Mouse (Mus musculus) E14TG2a.4 (cell line): Measurements from ENCODE around the gene Pcsk2.

Source experiments
- CTCF ChIP-seq: conservative IDR thresholded peaks from 2 replicates; pipeline ENCODE4 v1.5.1; 2014; ENCODE audit warnings: low read length
- NANOG ChIP-seq: IDR thresholded peaks from 2 replicates; pipeline ENCODE4 v1.6.1; 2014; ENCODE audit warnings: borderline replicate concordance, low read length, mixed read lengths
- POU5F1 ChIP-seq: IDR thresholded peaks from 2 replicates; pipeline ENCODE4 v1.6.1; 2014; ENCODE audit warnings: low read length, borderline replicate concordance

GRCm38 (mm10) chr2:143620916-143621315 is 75.0 kb downstream of the Pcsk2 start:
- TF ChIP-seq CTCF (no peak), POU5F1 (no peak), NANOG (no peak)
